Mouse (Mus musculus) thymus, adult 2 months (tissue): ENCODE results near the gene Adora2a. TPM values are rescaled to one million over a fixed set of nuclear protein-coding genes. Genes with fewer than 3 reads are reported as not detected.

Source experiments
- DNase-seq: peaks from one replicate; pipeline ENCODE4 v3.0.0; 2021
- H3K27ac ChIP-seq: fragments of 200-500 bp; 2 replicates; pipeline ENCODE4 v1.5.1; 2012; ENCODE audit warnings: low read length, control low read depth; ENCODE audit not compliant: control insufficient read depth, insufficient read depth
- H3K27me3 ChIP-seq: fragments of 200-500 bp; 2 replicates; pipeline ENCODE4 v1.6.1; 2012; ENCODE audit warnings: mild to moderate bottlenecking, low read length, moderate library complexity, mixed read lengths; ENCODE audit not compliant: control insufficient read depth, insufficient read depth
- H3K36me3 ChIP-seq: fragments of 200-500 bp; 2 replicates; pipeline ENCODE4 v1.6.1; 2012; ENCODE audit warnings: mild to moderate bottlenecking, low read length, moderate library complexity; ENCODE audit not compliant: control insufficient read depth, insufficient read depth
- H3K4me1 ChIP-seq: fragments of 200-500 bp; replicated peaks from 2 replicates; pipeline ENCODE4 v1.6.1; 2012; ENCODE audit warnings: low read length; ENCODE audit not compliant: control insufficient read depth, insufficient read depth
- H3K4me3 ChIP-seq: fragments of 200-500 bp; 2 replicates; pipeline ENCODE4 v1.5.1; 2012; ENCODE audit warnings: mild to moderate bottlenecking, low read length, control low read depth, moderate library complexity; ENCODE audit not compliant: control insufficient read depth, insufficient read depth
- CTCF ChIP-seq: fragments of 200-500 bp; IDR thresholded peaks from 2 replicates; pipeline ENCODE4 v1.5.1; 2012; ENCODE audit warnings: mild to moderate bottlenecking, control low read depth, low read length, moderate library complexity, borderline replicate concordance; ENCODE audit not compliant: control insufficient read depth, poor library complexity, insufficient read depth; ENCODE audit errors: extremely low read depth
- POLR2A ChIP-seq: fragments of 200-500 bp; IDR thresholded peaks from 2 replicates; pipeline ENCODE4 v1.6.1; 2012; ENCODE audit warnings: mild to moderate bottlenecking, low read length, control low read depth, moderate library complexity; ENCODE audit not compliant: control insufficient read depth, poor library complexity, insufficient read depth; ENCODE audit errors: extremely low read depth
- WGBS: fragments of 180-500 bp; shearing (Covaris S2); methylation state at CpG from one replicate; pipeline ENCODE4 v1.1.7; 2018; 5-methylcytosine and 5-hydroxymethylcytosine counted together
- polyA plus RNA-seq: library from polyadenylated mRNA; depleted of rRNA; stranded (reverse); fragments of >200 nt; gene quantifications from 2 replicates; pipeline ENCODE4 v1.2.3, GENCODE M21; 2012

The Adora2a gene
- polyA plus RNA-seq, 1 experiment, result 53.4 TPM

- no peak overlapping the region for H3K27ac ChIP-seq
- peaks cover 27% of the 10 kb centered on the region for H3K4me1 ChIP-seq
- 0 out of 2 replicates have a peak, but pooled peaks cover 3% of the 10 kb centered on the region for H3K36me3 ChIP-seq
- no peak for TF ChIP-seq CTCF
- TF ChIP-seq POLR2A, result no peak
- DNase-seq, result no peak
- H3K4me3 ChIP-seq, result no peak overlapping the region
- WGBS, result 89% methylated on average over 5 of the region's 5 CpGs
- H3K27me3 ChIP-seq, result no peaks in the 10 kb centered on the region
These were observed 18.1 kb upstream of the Adora2a start for GRCm38 (mm10) chr10:75298608-75299007.

DNA sequence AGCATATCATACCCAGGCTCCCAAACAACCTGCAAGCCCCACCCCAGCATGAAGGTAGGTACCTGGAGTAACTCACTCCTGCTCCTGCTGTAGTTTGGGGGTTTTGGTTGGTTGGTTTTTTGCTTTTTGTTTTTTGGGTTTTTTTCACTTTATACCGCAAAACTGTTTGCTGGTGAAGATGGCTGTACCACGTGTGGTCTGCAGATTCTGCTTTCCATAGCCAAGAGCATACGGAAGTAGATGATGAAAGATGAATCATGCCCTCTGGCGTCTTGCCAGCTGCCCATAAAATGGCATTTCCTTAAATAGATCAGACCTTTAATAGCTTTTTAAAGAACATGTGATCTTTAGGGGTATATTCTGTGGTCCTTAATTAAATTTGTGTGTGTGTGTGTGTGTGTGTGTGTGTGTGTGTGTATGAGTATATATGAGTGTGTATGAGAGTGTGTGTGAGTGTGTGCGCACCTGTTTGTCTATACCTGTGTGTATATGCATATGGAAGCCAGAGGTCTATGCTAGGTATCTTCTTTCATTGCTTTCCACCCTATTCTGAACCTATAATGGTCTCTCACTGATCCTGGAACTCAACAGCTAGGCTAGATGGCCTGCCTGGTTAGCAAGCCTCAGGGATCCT is 16.8 kb upstream of the Adora2a start:
- Histone ChIP-seq H3K27me3 (no peaks in the 10 kb centered on the region), H3K4me1 (peaks cover 32% of the 10 kb centered on the region), H3K27ac (no peak overlapping the region), H3K36me3 (0 out of 2 replicates have a peak, but pooled peaks cover 3% of the 10 kb centered on the region), H3K4me3 (no peak overlapping the region)
- TF ChIP-seq POLR2A (no peak), CTCF (no peak)
- no peak for DNase-seq
- 27% methylated on average over 5 of the region's 5 CpGs for WGBS

DNA sequence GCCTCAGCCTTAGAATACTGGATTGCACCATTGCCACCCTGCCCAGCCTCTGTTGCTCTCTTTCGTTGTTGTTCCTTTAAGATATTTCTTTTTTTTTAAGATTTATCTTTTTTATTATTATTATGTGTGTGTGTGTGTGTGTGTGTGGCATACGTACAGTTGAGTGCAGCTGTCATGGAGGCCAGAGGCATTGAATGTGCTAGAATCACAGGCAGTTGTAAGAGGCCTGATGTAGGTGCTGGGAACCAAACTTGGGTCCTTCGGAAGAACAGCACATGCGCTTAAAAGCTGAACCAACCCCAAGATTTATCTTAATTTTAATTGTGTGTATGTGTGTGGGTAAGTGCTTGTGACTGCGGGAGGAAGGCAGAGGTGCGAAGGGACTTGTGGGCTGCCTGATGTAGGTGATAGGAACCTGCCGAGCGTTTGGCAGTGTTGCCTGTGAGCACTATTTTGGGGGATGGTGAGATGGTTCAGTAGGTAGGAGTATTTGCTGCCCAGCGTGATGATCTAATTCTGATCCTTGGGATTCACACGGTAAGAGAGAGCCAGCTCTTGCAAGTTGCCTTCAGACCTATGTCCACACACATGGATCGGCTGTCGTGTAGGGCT is 15.4 kb upstream of the Adora2a start:
- H3K4me3 ChIP-seq, result no peak overlapping the region
- H3K4me1 ChIP-seq, result peaks cover 29% of the 10 kb centered on the region
- H3K27ac ChIP-seq, result no peak overlapping the region
- no peak for DNase-seq
- WGBS, result 77% methylated on average over 12 of the region's 12 CpGs
- TF ChIP-seq POLR2A, result no peak
- no peak for TF ChIP-seq CTCF
- 0 out of 2 replicates have a peak, but pooled peaks cover 2% of the 10 kb centered on the region for H3K36me3 ChIP-seq
- no peaks in the 10 kb centered on the region for H3K27me3 ChIP-seq

- 33% methylated on average over 4 of the region's 4 CpGs for WGBS
- peaks cover under 1% of the 10 kb centered on the region; the same call in 1 of the 2 replicates for H3K36me3 ChIP-seq
- no peak overlapping the region for H3K4me3 ChIP-seq
- no peaks in the 10 kb centered on the region for H3K27me3 ChIP-seq
- H3K27ac ChIP-seq, result no peak overlapping the region
- TF ChIP-seq CTCF (no peak), POLR2A (no peak)
- peaks cover 29% of the 10 kb centered on the region for H3K4me1 ChIP-seq
- DNase-seq, result no peak
These were observed 14.7 kb upstream of the Adora2a start for GRCm38 (mm10) chr10:75301937-75302336.

DNA sequence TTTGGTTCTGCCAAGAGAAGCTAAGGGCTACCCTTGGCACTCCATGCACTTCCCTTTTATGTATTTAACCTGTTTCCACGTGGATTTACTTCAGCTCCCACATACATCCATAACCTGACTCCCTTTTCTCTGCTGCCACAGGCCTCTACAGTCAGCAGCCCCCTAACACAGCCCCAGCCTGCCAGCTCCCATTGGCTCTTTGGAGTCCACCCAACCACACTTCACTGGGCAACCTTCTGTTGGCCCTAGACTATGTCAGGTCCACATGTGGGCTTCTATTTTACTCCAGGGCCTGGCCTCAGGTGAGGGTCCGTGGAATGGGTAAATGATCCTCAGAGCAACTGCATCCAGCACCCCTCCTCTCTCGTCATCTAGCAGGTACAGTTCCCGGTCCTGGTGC is 14.1 kb upstream of the Adora2a start:
- Histone ChIP-seq H3K27ac (peak overlapping the region; percentile 39; the same call in 1 of the 2 replicates), H3K4me3 (no peak overlapping the region), H3K36me3 (peaks cover 6% of the 10 kb centered on the region), H3K27me3 (no peaks in the 10 kb centered on the region), H3K4me1 (peaks cover 29% of the 10 kb centered on the region)
- no peak for DNase-seq
- 80% methylated on average over 4 of the region's 4 CpGs for WGBS
- TF ChIP-seq POLR2A (no peak), CTCF (no peak)

DNA sequence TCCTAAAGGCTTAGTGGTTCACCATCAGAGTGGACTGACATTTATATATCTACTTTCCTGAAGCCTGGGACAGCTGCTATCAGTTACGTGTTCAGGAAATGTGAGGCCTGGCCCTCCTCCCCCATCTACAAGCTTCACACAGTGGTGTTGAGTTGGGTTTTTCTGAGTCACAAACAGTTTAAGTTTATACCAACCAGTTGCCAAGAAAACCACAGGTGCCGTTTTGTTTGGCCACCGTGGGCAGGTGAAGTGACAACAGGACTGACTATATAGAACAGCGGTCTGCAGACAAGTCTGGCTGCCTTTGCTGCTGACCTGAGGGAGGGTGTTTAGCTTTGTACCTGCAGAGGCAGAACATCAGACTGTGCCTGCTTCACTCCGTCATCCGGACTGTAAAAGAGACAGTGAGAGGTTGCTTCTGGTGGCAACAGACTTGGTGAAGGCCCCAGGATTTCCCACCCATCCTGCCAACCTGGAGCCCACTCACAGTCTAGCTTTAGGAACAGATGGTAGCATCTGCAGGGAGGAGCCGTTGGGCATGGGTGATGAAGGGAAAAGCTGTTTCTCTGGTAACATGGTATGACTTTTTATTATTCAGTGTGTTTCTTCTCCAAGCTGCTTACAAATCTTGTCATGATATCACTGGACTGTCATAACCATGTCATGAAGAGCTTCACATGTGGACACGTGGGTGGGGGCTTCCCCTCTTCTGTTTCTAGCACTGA is 13.2 kb upstream of the Adora2a start:
- no peaks in the 10 kb centered on the region for H3K27me3 ChIP-seq
- no peak overlapping the region for H3K4me3 ChIP-seq
- TF ChIP-seq CTCF (no peak), POLR2A (no peak)
- H3K27ac ChIP-seq, result peak overlapping the region; percentile 10; the same call in 1 of the 2 replicates
- peaks cover 15% of the 10 kb centered on the region for H3K36me3 ChIP-seq
- peaks cover 29% of the 10 kb centered on the region for H3K4me1 ChIP-seq
- no peak for DNase-seq
- WGBS, result 20% methylated on average over 8 of the region's 8 CpGs
